Mouse (Mus musculus) right cerebral cortex, adult 2 months (tissue): ENCODE results near the gene Slc17a4.
A peak's percentile ranks its signal among the peaks of the same experiment; 100 is the strongest.

Source experiments
- DNase-seq, 2 experiments: peaks; one replicate each; pipeline ENCODE4 v3.0.0; 2021 to 2022; ENCODE audit warnings: low spot score in 2 of 2

Slc17a4 gene

GRCm38 (mm10) chr13:23914376-23915167, at the start of gene Slc17a4:
Gene Slc17a4 (minus strand): TSS chr13:23915009.
- DNase-seq, result no peak

DNA sequence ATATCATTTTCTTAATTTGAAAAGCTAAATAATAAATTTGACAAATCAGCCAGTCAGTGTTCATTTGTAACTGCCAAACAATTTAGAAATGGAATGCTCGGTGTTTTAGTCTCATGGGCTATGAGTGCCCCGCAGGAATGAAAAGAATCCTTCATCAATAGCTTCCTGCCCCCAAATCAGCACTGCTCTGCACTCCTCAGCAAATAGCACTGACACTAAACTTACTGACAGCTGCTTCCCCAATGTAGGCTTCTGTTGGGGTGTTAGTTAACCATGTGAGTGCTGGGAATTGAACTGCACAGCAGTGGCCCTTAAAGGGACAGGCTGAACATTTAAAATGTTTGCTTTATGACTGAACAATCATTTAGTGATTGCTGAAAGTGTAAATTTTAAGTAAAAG, 45.0 kb upstream of the Slc17a4 start:
- no peak for DNase-seq

- no peak for DNase-seq
Observed at GRCm38 (mm10) chr13:23950928-23951327, 36.1 kb upstream of the Slc17a4 start.

DNA sequence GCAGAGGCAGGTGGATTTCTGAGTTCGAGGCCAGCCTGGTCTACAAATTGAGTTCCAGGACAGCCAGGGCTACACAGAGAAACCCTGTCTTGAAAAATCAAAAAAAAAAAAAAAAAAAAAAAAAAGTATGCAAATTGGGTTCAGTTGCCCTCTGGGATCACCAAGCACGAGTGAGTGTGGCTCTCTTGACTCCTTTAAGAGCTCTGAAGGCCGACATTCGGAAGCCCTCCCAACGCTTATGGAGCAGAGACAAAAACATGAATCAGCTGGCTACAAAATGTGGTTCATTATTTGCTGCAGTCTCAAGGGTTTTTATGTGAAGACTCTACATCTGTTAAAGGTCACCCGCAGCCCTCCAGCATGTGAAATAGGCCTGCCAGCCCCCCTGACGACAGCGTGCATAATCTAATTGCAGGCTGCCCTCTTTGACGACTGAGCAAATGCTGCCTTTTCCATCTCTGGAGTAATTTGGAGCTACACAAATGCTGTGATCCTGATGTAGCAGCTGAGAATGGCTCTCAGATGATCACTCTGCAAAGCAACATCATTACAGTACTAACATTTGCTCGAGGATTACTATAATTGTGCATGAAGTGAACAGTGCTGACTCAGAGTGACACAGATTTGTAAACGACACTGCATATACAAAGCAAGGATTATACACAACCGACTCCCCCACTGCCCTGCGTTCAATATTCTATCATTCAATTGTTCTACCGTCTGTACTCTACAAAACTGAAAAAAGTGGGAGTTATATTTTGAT, 34.9 kb upstream of the Slc17a4 start:
- no peak for DNase-seq

- no peak for DNase-seq
Observed at GRCm38 (mm10) chr13:23946254-23946653, 31.4 kb upstream of the Slc17a4 start.

GRCm38 (mm10) chr13:23942861-23943260, 28.1 kb upstream of the Slc17a4 start:
- no peak for DNase-seq

DNA sequence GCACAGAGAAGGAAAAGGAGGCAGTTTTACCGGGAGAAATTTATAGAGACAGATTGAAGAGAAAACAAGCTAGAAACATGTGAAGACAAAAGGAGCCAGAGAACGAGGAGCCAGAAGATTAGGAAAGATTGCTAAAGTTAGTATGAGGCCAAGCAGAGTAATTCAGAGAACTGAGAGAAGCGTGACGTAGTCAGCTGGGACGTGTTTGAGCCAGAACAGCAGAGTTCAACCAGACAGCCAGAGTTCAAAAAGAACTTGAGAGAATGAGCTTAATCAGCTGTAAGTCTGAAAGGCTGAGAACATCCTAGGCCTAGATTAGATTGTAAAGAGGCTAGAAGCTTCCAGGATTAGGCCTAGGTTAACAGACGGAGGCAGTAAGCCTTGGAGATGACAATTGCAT, 25.5 kb upstream of the Slc17a4 start:
- no peak for DNase-seq

- DNase-seq, result peak; percentile 25 to 51
Observed at GRCm38 (mm10) chr13:23938699-23939098, 23.9 kb upstream of the Slc17a4 start.

DNA sequence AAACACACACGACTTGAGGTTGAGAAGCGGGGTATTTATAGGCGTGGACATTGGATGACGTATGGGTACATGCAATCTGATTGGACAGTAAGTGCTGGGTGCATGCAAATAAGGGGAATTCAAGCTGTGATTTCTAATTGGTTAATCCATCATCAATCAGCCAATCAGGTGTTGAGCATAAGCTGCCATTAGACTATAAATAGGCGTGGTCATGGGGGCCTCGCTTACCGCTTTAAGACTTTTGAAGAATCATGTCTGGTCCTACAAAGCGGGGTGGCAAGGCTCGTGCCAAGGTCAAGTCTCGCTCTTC, 19.4 kb upstream of the Slc17a4 start, which contains the start of gene Hist1h2aa:
Hist1h2aa (plus strand) TSS at position 252 of the 310 bp plus-strand sequence.
- DNase-seq, result no peak

DNA sequence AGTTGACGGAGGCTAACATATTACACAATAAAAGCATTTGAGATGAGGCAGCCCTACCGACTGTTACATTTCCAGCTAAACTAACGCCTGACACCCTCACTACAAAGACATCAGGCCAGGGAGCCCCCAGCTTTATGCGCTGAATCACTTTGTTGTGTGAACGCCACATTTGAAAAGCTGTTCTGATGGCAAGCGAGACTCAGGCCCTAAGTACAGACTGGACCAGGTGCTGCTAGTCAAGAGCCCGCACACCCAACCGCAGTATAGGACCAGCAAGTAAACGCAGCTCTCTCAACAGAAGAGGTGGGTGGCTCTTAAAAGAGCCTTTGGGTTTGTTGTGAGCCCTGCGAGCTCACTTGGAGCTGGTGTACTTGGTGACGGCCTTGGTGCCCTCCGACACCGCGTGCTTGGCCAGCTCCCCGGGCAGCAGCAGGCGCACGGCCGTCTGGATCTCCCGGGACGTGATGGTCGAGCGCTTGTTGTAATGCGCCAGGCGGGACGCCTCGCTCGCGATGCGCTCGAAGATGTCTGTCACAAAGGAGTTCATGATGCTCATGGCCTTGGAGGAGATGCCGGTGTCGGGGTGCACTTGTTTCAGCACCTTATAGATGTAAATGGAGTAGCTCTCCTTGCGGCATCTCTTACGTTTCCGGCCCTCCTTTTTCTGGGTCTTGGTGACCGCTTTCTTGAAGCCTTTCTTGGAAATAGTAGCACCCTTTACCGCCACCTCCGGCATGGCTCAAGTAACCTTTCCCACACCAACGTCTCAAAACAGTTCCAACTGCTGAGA, 18.8 kb upstream of the Slc17a4 start, which contains the start of gene Hist1h2ba:
Hist1h2ba (minus strand) TSS at position 736 of the 790 bp plus-strand sequence.
- no peak for DNase-seq

- no peak for DNase-seq
Observed at GRCm38 (mm10) chr13:23930904-23931303, 16.1 kb upstream of the Slc17a4 start.

- no peak for DNase-seq
Observed at GRCm38 (mm10) chr13:23930461-23930860, 15.7 kb upstream of the Slc17a4 start.

- peak; percentile 10 for DNase-seq
Observed at GRCm38 (mm10) chr13:23928637-23929036, 13.8 kb upstream of the Slc17a4 start.

- no peak for DNase-seq
Observed at GRCm38 (mm10) chr13:23925792-23926191, 11.0 kb upstream of the Slc17a4 start.

- no peak for DNase-seq
Observed at GRCm38 (mm10) chr13:23917674-23918073, 2.9 kb upstream of the Slc17a4 start.

GRCm38 (mm10) chr13:23916132-23916531, 1.3 kb upstream of the Slc17a4 start:
- DNase-seq, result no peak

DNA sequence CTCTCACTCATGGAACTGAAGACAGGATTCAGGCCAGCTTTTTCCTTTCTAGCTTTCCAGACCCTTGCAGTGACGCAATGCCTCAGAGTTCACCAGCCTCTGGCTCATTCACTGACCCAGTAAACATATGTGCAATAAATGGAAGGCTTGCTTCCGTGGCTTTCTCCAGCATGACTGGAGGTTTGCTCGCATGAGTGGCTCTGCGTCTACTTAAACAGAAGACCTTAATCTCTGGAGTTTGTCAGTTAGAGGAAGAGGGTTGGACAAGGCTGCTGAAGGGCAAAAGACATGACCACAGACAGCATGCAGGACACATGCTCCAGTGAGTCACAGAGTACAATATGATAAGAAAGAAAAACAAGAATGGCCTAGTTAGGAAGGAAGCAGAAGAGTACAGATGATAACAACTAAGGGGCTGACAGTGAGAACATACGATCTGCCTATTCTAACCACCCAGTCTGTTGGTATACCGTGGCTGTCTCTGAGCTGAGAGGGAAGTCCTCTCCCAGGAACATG, 960 bp downstream of the Slc17a4 start:
- DNase-seq, result no peak

DNA sequence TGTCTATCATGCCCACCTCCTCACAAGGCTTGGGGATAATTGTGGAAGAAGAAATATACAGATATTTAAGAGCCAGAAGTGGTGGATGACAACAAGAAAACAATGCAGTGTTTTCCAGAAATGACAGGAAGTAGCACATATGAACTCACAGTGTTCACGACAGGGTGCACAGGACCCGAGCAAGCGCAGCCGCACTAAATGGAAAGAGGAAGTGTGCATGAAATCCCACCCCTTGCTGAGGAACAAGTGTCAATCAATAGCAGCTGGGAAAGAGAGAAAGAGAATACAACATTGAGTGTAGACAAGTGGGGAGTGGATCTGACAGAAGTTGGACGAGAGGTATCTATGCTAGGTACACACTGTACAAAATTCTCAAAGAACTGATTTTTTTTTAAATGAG, 3.5 kb downstream of the Slc17a4 start:
- DNase-seq, result no peak

- no peak for DNase-seq
Observed at GRCm38 (mm10) chr13:23910121-23910520, 4.7 kb downstream of the Slc17a4 start.

DNA sequence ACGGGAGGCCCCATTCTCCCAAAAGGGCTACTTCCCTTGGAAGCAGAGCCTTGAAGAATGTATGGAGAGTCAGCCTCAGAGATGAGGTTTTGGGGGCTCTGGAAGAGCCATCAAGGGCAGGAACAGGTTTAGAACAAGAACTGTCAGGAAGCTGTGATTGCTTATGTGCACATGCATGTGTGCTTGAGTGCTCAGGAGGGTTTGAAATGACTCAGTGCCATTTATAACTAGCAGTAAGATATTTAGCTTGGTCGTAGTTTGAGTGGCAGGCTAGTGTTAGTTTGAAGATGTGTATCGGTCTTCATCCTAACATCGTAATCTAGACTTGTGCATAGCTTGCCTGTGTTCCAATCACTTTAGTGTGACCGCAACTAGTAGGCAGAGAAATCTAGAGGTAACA, 7.9 kb downstream of the Slc17a4 start:
- no peak for DNase-seq

DNA sequence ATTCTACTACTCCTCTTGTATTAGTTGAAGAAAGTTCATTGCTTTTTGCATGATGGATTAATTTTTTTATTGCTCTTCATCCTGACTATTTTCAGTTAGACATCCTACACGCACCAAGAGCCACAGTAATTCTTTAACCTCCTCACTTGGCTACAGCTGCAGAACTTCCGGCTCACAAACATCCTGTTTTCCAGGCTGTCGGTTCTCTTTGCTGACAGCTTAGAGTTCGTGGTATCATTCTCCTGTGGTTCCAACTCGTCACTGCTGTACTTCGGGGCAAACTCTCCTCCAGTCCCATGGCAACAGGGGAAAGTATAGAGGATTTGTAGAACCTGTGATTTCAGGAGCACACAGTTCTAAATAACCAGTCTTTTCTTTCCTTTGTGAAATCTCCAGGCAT, 16.6 kb downstream of the Slc17a4 start:
- peak in 1 of 2 experiments; percentile 5 for DNase-seq

- DNase-seq, result no peak
Observed at GRCm38 (mm10) chr13:23893269-23893593, 21.6 kb downstream of the Slc17a4 start.
